Mouse (Mus musculus) thymus, postnatal 10 days (tissue): ENCODE measurements around the gene Matn3.

Experiments
- DNase-seq, 2 experiments: peaks; one replicate each; pipeline ENCODE4 v3.0.0; 2021; ENCODE audit warnings: low spot score in 2 of 2

Matn3 gene

GRCm38 (mm10) chr12:8947714-8948464, at the start of gene Matn3:
Gene Matn3 (plus strand): TSS chr12:8947929.
- DNase-seq, result peak in 1 of 2 experiments; percentile 13

DNA sequence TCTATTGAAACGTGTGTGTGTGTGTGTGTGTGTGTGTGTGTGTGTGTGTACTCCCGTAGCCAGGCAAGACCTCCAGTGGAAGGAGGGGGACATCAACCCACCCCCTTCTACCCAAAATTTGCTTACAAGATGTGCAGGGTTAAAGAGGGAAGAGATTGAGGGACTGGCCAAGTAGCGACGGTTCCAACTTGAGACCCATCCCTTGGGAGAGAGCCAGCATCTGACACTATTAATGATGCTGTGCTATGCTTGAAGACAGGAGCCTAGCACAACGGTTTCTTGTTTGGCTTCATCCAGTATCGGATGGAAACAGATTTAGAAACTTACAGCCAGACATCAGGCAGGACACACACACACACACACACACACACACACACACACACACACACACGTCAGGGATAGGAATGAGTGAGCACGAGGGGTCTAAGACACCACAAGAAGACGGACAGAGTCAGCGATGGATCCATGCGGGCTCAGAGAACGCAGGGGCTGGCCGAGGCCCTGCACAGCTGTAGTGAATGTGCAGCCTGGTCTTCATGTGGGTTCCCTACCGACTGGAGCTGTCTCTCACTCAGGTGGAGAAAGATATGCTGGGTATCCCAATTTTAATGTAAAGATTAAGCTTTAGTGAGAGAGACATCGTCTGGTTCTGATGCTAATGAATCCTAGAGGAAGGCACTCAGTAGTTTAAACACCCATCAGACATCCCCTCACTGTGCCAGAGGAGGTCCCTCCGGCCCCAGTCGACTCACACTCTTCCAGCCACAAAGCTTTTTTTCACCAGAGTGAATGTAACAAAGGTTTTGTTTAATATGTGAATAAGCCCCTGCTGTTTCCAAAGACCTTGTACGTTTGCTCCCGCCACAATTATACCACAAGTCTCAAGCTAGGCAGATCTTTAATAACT, 48.6 kb upstream of the Matn3 start:
- DNase-seq, result no peak

DNA sequence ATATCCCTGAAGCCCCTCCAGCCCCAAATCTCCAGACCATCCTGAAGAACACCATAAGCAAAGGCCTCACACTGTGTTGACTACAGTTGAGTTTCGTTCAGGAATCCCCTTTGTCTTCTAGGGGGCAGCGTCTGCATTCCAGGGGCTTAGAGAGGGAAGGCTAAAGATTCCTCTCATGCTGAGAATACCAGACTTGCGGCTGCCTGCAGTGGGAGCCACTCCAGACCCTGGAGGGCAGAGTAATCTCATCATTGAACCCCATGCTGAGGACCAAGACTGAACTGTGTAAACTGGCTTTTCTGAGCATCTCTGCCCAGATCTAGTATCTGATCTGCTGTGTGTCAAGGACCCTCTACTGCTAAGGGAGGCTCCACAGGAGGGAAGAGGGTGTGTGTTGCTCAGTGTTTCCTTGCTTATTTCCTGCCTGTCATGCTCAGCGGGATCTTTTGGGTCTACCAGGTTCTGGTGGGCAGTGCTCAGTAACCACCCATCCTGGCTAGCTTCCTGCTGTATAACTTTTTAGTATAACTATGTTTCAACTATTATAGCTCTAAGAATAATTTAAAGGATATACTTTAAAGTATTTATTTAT, 47.5 kb upstream of the Matn3 start:
- no peak for DNase-seq

GRCm38 (mm10) chr12:8900919-8901663, 46.6 kb upstream of the Matn3 start:
- DNase-seq, result no peak

- DNase-seq, result no peak
Observed at GRCm38 (mm10) chr12:8901934-8902333, 45.8 kb upstream of the Matn3 start.

- no peak for DNase-seq
Observed at GRCm38 (mm10) chr12:8902479-8902878, 45.2 kb upstream of the Matn3 start.

GRCm38 (mm10) chr12:8912860-8913685, 34.7 kb upstream of the Matn3 start:
- DNase-seq, result no peak

GRCm38 (mm10) chr12:8913701-8914340, 33.9 kb upstream of the Matn3 start:
- no peak for DNase-seq

DNA sequence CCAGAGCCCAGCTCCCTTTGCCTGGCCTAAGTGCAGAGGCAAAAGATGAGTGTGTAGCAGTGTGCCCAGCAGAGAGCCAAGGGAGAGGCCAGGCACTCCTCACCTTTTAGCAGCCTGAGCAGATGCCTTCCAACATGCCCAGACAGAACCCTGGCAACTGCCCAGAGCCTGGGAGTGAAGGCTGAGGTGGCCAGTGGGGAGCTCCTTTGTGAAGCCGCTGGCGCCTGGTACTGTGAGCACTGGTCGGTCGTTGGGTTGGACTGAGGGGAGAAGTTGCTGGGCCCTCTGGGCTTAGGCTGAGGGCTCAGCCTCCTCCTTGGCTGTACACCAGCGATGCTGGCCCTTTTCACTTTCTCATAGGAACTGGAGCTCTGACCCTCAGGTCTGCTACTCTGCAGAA, 31.4 kb upstream of the Matn3 start:
- no peak for DNase-seq

DNA sequence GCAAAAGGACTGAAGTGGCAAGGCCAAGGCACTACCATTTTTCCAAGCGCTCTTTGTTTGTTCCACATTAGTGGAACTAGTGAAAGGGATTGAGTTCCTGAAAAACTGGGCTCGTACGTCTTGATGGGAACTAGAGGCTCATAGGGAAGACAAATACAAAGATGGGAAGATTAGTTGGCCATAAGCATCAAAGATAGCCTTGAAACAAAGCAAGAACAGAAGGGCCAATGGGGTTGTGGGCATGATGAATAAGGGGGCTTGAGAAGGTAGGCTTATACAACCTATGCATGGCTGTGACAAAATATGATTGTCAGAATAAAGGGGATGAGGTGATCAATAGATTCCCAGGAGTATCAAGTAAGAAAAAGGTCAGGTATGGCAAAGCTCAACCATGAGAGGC, 28.5 kb upstream of the Matn3 start:
- DNase-seq, result no peak

GRCm38 (mm10) chr12:8920996-8921393, 26.7 kb upstream of the Matn3 start:
- DNase-seq, result no peak

DNA sequence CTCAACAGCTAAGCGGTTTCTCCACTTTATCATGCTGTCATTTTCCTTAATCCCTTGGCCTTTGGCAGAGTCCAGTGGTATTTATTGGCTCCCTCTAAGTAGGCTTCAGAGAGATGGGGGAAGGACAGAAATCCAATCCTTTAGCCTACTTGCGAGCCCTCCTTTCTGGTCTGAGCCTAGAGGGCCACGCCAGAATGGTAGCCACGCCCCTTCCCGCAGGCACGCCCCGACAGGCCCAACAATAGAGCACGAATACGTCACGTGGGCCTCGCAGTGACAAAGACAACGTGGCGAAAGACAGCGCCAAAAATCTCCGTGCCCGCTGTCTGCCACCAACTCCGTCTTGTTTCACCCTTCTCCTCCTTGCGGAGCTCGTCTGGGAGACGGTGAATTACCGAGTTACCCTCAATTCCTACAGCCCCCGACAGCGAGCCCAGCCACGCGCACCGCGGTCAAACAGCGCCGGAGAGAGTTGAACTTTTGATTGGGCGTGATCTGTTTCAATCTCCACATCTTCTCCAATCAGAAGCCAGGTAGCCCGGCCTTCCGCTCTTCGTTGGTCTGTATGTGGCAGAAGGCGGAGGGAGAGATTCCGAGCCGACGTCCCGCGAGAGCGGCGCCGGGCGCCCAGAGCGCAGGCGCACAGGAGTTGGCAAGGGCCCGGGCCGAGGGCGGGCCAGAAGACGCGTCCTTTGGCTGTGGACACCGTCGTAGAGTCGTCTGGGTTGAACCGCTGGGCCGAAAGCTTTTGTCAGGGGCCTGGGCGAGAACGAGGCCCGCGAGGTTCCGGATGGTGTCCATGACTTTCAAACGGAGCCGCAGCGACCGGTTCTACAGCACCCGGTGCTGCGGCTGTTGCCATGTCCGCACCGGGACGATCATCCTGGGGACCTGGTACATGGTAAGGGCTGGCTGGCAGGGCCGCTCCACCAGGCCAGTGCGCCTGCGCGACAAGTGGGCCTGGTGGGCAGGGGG, 26.0 kb upstream of the Matn3 start, which contains the start of gene Laptm4a:
Gene Laptm4a, plus strand, starts transcription at position 271 of the 975 bp plus-strand sequence.
- peak; percentile 93 to 94 for DNase-seq

DNA sequence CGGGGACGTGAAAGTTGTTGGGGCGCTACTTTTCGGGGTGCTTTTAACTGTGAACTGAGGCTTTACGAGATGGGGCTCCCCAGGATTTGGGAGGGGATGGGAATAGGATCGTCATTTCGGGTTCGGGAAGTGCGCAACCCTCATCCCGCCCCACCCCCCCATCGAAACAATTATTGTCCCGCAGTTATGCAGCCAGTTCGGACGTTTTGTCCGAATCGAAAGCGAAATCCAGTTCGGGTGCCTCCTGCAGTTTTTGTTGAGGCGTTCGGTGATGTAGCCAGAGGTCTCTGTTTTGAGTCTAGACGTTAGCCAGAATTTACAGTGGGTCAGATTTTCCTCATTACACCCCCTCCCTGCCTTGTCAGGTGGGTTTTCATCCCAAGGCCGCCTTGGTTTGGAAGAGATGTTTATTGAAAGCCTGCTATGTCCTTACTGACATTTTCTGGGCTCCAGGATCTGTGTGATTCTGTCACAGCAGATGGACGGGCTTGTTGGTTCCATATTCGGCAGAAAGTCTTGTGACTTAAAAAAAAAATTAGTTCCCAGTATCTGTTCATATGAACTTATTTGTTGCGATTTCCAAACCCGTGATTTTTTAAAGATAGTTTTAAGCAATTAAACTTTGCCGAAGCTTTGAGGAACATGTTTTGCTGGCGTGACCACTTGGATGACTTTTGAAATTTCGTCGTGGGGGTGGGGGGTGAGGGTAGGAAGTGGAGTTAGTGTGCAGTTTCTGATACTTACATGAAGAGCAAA, 25.2 kb upstream of the Matn3 start:
- no peak for DNase-seq

GRCm38 (mm10) chr12:8923125-8923410, 24.7 kb upstream of the Matn3 start:
- no peak for DNase-seq

- no peak for DNase-seq
Observed at GRCm38 (mm10) chr12:8923603-8924002, 24.1 kb upstream of the Matn3 start.

DNA sequence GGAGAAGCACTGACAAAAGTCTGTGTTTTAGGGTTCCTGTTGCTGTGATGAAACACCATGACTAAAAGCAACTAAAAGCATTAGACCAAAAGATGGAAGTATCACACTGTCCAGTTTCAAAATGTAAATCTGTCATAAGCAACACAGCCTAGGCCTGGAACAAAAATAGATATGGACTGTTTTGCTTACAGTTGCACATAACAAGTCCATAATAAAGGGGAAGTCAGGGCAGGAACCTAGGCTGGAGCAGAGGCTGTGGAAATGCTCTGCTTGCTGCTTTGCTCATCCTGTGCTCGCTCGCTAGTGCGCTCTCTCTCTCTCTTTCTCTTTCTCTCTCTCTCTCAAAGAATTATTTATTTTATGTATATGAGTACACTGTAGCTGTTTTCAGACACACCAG, 20.1 kb upstream of the Matn3 start:
- DNase-seq, result no peak

GRCm38 (mm10) chr12:8928766-8929165, 19.0 kb upstream of the Matn3 start:
- DNase-seq, result no peak

GRCm38 (mm10) chr12:8931083-8931482, 16.6 kb upstream of the Matn3 start:
- no peak for DNase-seq

- DNase-seq, result no peak
Observed at GRCm38 (mm10) chr12:8935349-8935748, 12.4 kb upstream of the Matn3 start.
